Mouse (Mus musculus): ENCODE data around the gene Mrpl19. TPM values are rescaled to one million over a fixed set of nuclear protein-coding genes. Genes with fewer than 3 reads are reported as not detected.

The Mrpl19 gene
- total and polyA plus RNA-seq, 2 experiments from 2014 or later, result 9.4 to 42.7 TPM

DNA sequence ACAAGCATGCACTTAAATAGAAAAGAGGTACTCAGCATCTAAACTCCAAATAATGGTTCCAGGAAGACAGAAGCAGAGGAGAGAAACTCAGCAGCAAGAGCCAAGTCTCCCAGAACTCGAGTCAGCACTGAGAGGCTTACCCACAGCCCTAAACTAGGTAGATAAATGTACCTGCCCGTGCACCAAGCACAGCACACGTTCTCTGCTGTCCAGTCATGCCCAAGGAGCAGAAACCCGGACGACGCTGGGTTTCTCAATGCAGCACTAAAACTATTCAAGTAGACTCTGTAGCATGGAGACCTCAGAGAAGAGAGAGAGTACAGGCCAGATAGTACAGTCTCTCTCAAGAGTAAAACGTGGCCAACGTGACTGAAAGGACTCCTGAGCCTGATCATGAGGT is 5.9 kb downstream of the Mrpl19 start:
- Histone ChIP-seq H3K4me1 (ENCODE audit: insufficient read depth) (no peaks in the 10 kb centered on the region), H3K4me2 (ENCODE audit: low read depth) (no peak overlapping the region), H3K9me3 (ENCODE audit: low read length) (no peaks in the 10 kb centered on the region), H3K36me3 (ENCODE audit: insufficient read depth) (peaks cover 65% of the 10 kb centered on the region), H3K4me3 (ENCODE audit: low read depth, low read length) (no peak overlapping the region), H3K27ac (ENCODE audit: low read depth, low read length) (no peak overlapping the region), H3K27me3 (ENCODE audit: insufficient read depth, low read length) (no peaks in the 10 kb centered on the region), H3K9ac (no peak overlapping the region)
- no peak for TF ChIP-seq CTCF (IDR thresholded peaks at IDR 0.05; ENCODE audit: low read depth)
- DNase-seq, result no peak
- no peak for ATAC-seq
- 92% methylated on average over 8 of the region's 8 CpGs for WGBS

DNA sequence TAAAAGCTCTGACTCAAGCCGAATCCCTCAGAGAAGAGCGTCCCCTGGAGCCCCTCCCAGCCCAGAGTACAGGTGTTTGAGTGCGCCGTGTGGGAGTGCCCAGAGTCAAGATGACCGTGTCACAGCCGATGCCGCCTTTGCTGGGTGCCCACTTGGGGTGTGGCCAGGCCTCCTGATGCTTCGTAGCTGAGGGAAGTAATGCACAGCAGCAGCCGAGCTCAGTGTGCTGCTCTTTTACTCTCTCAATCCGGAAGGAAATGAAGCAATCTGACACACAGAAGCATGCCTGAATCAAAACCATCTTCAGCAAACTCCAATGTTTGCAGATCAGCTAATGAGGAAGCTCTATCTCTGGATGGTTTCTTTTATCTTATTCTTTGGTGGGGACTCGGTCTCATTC is 7.8 kb downstream of the Mrpl19 start:
- Histone ChIP-seq H3K9ac (no peak overlapping the region), H3K27ac (ENCODE audit: low read depth, low read length) (no peak overlapping the region), H3K4me2 (ENCODE audit: low read depth) (no peak overlapping the region), H3K4me1 (ENCODE audit: insufficient read depth) (no peaks in the 10 kb centered on the region), H3K4me3 (ENCODE audit: low read depth, low read length) (no peak overlapping the region), H3K36me3 (ENCODE audit: insufficient read depth) (peaks cover 56% of the 10 kb centered on the region), H3K9me3 (ENCODE audit: low read length) (no peaks in the 10 kb centered on the region), H3K27me3 (ENCODE audit: insufficient read depth, low read length) (no peaks in the 10 kb centered on the region)
- ATAC-seq, result no peak
- TF ChIP-seq CTCF (IDR thresholded peaks at IDR 0.05; ENCODE audit: low read depth), result no peak
- no peak for DNase-seq
- 88% methylated on average over 11 of the region's 11 CpGs for WGBS

DNA sequence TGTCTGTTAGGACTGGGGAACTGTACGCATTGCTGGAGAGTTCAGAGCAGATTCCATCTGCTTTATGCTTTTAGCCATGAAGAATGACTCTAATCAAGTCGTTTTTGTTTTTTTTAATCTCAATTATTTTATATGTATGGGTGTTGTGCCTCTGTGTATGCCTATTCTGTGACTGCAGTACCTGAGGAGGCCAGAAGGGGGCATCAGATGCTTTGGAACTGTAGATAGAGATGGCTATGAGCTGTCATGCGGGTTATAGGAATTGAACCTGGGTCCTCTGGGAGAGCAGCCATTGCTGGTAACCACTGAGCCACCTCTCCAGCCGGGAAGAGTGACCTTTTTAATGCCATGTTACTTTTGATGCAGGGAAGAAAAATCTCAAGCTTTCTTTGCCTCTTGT is 9.4 kb downstream of the Mrpl19 start:
- WGBS, result 94% methylated on average over 4 of the region's 4 CpGs
- Histone ChIP-seq H3K4me2 (ENCODE audit: low read depth) (no peak overlapping the region), H3K9me3 (ENCODE audit: low read length) (no peaks in the 10 kb centered on the region), H3K9ac (no peak overlapping the region), H3K4me1 (ENCODE audit: insufficient read depth) (no peaks in the 10 kb centered on the region), H3K4me3 (ENCODE audit: low read depth, low read length) (no peak overlapping the region), H3K27me3 (ENCODE audit: insufficient read depth, low read length) (no peaks in the 10 kb centered on the region), H3K36me3 (ENCODE audit: insufficient read depth) (peaks cover 59% of the 10 kb centered on the region), H3K27ac (ENCODE audit: low read depth, low read length) (no peak overlapping the region)
- ATAC-seq, result no peak; the same call in 1 of the 2 replicates
- peak; percentile 50 for TF ChIP-seq CTCF (IDR thresholded peaks at IDR 0.05; ENCODE audit: low read depth)
- DNase-seq, result no peak

DNA sequence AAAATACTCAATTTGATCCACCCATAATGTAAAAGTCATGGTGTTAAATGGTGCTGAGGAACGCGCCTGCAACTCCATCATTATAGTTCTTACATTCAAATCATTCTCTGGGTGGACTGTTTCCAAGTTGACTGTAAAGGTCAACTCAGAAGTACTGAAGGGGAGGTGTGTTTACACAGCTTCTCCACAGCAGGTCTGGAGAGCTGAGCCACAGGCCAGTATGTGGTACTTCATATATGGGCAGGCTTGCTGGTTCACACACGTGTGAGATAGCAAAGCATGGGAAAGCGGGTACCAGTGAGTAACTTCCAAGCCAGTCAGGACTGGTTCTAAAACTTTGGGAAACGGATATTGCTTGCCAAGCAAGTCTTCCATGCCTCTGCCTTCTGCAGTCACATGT is 10.6 kb downstream of the Mrpl19 start:
- Histone ChIP-seq H3K36me3 (ENCODE audit: insufficient read depth) (peaks cover 58% of the 10 kb centered on the region), H3K4me1 (ENCODE audit: insufficient read depth) (no peaks in the 10 kb centered on the region), H3K27ac (ENCODE audit: low read depth, low read length) (no peak overlapping the region), H3K9me3 (ENCODE audit: low read length) (no peaks in the 10 kb centered on the region), H3K4me3 (ENCODE audit: low read depth, low read length) (no peak overlapping the region), H3K4me2 (ENCODE audit: low read depth) (no peak overlapping the region), H3K27me3 (ENCODE audit: insufficient read depth, low read length) (no peaks in the 10 kb centered on the region), H3K9ac (no peak overlapping the region)
- ATAC-seq (no peak), DNase-seq (no peak)
- WGBS, result 93% methylated on average over 5 of the region's 5 CpGs
- no peak for TF ChIP-seq CTCF (IDR thresholded peaks at IDR 0.05; ENCODE audit: low read depth)

DNA sequence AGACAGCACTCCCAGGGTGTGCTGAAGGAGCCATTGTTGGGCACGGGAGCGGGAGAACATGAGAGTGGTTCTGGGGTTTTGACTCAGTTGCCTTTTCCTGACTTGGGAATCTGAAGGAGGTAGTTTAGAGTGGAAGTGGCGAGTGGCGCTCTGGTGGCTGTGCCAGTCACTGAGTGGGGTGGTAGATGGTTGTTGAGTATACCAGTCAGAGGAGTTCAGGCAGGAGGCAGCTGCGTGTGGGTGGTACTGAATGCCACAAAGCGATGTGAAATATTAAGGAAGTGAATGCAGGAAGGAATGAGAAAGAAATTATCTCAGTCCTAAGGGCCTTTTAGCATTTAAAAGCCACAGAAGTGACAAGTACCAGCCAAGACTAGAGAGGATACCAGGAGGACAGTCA is 18.9 kb downstream of the Mrpl19 start:
- Histone ChIP-seq H3K36me3 (ENCODE audit: insufficient read depth) (peaks cover 83% of the 10 kb centered on the region), H3K27ac (ENCODE audit: low read depth, low read length) (no peak overlapping the region), H3K4me3 (ENCODE audit: low read depth, low read length) (no peak overlapping the region), H3K4me2 (ENCODE audit: low read depth) (no peak overlapping the region), H3K9ac (no peak overlapping the region), H3K9me3 (ENCODE audit: low read length) (no peaks in the 10 kb centered on the region), H3K4me1 (ENCODE audit: insufficient read depth) (no peaks in the 10 kb centered on the region), H3K27me3 (ENCODE audit: insufficient read depth, low read length) (no peaks in the 10 kb centered on the region)
- WGBS, result 95% methylated on average over 6 of the region's 6 CpGs
- ATAC-seq (no peak), DNase-seq (no peak)
- TF ChIP-seq CTCF (IDR thresholded peaks at IDR 0.05; ENCODE audit: low read depth), result no peak

DNA sequence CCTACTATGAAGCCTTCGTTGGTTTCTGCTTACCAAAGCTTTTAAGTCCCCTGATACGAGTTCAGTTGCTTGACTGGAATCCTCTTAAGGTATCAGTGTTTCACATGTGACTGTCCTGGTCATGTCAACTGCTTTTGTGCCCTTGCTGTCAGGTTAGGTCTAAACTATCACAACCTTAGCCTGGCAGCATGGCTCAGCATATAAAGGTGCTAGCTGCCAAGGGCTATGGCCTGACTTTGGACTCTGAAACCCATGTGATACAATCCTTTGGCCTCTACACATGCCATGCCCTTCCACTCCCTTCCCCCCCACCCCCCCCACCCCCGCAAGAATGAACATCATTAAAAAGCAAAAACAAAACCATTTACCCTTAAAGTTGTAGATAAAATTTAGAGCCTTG is 21.3 kb downstream of the Mrpl19 start:
- 96% methylated on average over 3 of the region's 3 CpGs for WGBS
- no peak for ATAC-seq
- peaks cover 82% of the 10 kb centered on the region for H3K36me3 ChIP-seq (ENCODE audit: insufficient read depth)

DNA sequence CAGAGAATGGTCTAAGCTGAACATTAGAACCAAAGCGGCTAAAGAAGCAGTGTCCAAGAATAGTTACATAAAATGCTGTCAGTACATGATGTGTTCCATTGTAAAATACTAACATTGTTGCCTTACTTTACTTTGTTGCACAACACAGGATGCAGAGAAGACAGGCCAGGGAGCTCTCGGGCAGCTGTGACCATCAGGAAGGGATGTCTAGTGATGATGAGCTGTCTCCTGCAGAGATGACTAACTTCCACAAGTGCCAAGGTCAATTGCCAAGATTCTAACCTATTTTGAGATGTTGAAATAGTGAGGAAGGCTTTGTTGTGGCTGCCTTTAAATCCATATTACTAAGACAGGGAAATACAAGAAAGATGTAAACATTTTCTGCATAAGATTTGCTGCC is 22.5 kb downstream of the Mrpl19 start:
- H3K9ac ChIP-seq, result no peak overlapping the region
- H3K36me3 ChIP-seq (ENCODE audit: insufficient read depth), result peaks cover 74% of the 10 kb centered on the region
- WGBS, result 94% methylated on average over 2 of the region's 2 CpGs
- H3K4me1 ChIP-seq (ENCODE audit: insufficient read depth), result no peaks in the 10 kb centered on the region
- no peak overlapping the region for H3K4me2 ChIP-seq (ENCODE audit: low read depth)
- H3K27me3 ChIP-seq (ENCODE audit: insufficient read depth, low read length), result no peaks in the 10 kb centered on the region
- H3K4me3 ChIP-seq (ENCODE audit: low read depth, low read length), result no peak overlapping the region
- no peak for TF ChIP-seq CTCF (IDR thresholded peaks at IDR 0.05; ENCODE audit: low read depth)
- no peaks in the 10 kb centered on the region for H3K9me3 ChIP-seq (ENCODE audit: low read length)
- no peak overlapping the region for H3K27ac ChIP-seq (ENCODE audit: low read depth, low read length)
- ATAC-seq (no peak), DNase-seq (no peak)

More for the DNA sequence above, 21.3 kb downstream of the Mrpl19 start:
- H3K9ac ChIP-seq, result no peak overlapping the region
- H3K27me3 ChIP-seq (ENCODE audit: insufficient read depth, low read length), result no peaks in the 10 kb centered on the region
- no peaks in the 10 kb centered on the region for H3K4me1 ChIP-seq (ENCODE audit: insufficient read depth)
- H3K4me2 ChIP-seq (ENCODE audit: low read depth), result no peak overlapping the region
- H3K9me3 ChIP-seq (ENCODE audit: low read length), result no peaks in the 10 kb centered on the region
- no peak for TF ChIP-seq CTCF (IDR thresholded peaks at IDR 0.05; ENCODE audit: low read depth)
- H3K27ac ChIP-seq (ENCODE audit: low read depth, low read length), result no peak overlapping the region
- no peak overlapping the region for H3K4me3 ChIP-seq (ENCODE audit: low read depth, low read length)
- DNase-seq, result no peak

DNA sequence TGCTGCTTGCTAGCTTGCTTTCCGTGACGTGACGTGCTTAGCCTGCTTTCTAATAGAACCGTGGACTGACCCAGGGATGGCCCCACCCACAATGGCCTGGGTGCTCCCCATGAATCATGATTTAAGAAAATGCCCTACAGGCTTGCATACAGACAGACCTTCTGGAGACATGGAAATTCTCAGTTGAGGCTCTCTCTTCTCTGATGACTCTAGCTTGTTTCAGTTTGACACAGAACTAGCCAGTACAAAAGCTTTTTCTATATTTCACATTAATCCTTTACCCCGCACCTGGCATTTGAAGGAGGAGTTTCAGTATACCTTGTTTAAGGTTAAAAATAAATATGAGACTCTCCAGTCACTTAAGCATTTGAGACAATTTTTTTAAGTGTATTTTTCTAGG is 24.0 kb downstream of the Mrpl19 start:
- peaks cover 65% of the 10 kb centered on the region for H3K36me3 ChIP-seq (ENCODE audit: insufficient read depth)
- no peak overlapping the region for H3K27ac ChIP-seq (ENCODE audit: low read depth, low read length)
- H3K4me1 ChIP-seq (ENCODE audit: insufficient read depth), result no peaks in the 10 kb centered on the region
- H3K9me3 ChIP-seq (ENCODE audit: low read length), result no peaks in the 10 kb centered on the region
- no peak for TF ChIP-seq CTCF (IDR thresholded peaks at IDR 0.05; ENCODE audit: low read depth)
- ATAC-seq, result no peak
- H3K4me2 ChIP-seq (ENCODE audit: low read depth), result no peak overlapping the region
- no peak for DNase-seq
- H3K9ac ChIP-seq, result no peak overlapping the region
- no peaks in the 10 kb centered on the region for H3K27me3 ChIP-seq (ENCODE audit: insufficient read depth, low read length)
- no peak overlapping the region for H3K4me3 ChIP-seq (ENCODE audit: low read depth, low read length)
- 95% methylated on average over 5 of the region's 5 CpGs for WGBS
